Mouse (Mus musculus) CH12.LX (cell line): ENCODE measurements around the gene Cdkl4. TPM values are rescaled to one million over a fixed set of nuclear protein-coding genes. Genes with fewer than 3 reads are reported as not detected.

Source experiments
- DNase-seq: peaks from one replicate; pipeline ENCODE4 v3.0.0-alpha.2; 2013; ENCODE audit errors: extremely low read depth
- H3K27ac ChIP-seq: 2 replicates; pipeline ENCODE4 v1.5.1; 2012; ENCODE audit warnings: low read depth, mild to moderate bottlenecking, control low read depth, moderate library complexity; ENCODE audit not compliant: insufficient read depth
- H3K27me3 ChIP-seq: replicated peaks from 2 replicates; pipeline ENCODE3; 2012; ENCODE audit warnings: inconsistent platforms
- H3K36me3 ChIP-seq, 2 experiments: replicated peaks in 1 of 2; 2 replicates each; pipeline versions ENCODE3 to v1.6.1; 2012; ENCODE audit warnings: inconsistent platforms in 1 of 2, low read length in 1 of 2, mild to moderate bottlenecking in 1 of 2, mixed read lengths in 1 of 2, moderate library complexity in 1 of 2; ENCODE audit not compliant: control insufficient read depth in 1 of 2, insufficient read depth in 1 of 2
- H3K4me1 ChIP-seq, 2 experiments: 2 replicates each; pipeline ENCODE4 v1.6.1; 2012; ENCODE audit warnings: inconsistent platforms in 1 of 2, moderate library complexity in 1 of 2; ENCODE audit not compliant: insufficient read depth in 2 of 2, control insufficient read depth in 1 of 2
- H3K4me2 ChIP-seq: 2 replicates; pipeline ENCODE4 v1.6.1; 2012; ENCODE audit warnings: low read depth, mild to moderate bottlenecking, control low read depth; ENCODE audit not compliant: poor library complexity, insufficient read depth, severe bottlenecking
- H3K4me3 ChIP-seq, 3 experiments: fragments of 150-350 bp in 1 of 3; sonication (generic) in 1 of 3; replicated peaks in 1 of 3; 2 replicates each; pipeline versions ENCODE3 to v1.5.1; 2011 to 2012; ENCODE audit warnings: low read depth in 2 of 3, low read length in 2 of 3, mild to moderate bottlenecking in 2 of 3, moderate library complexity in 2 of 3, control low read depth in 1 of 3, improper control_type of control experiment in 1 of 3, inconsistent platforms in 1 of 3, mixed read lengths in 1 of 3; ENCODE audit not compliant: poor library complexity in 1 of 3
- H3K79me2 ChIP-seq: replicated peaks from 2 replicates; pipeline ENCODE4 v1.6.1; 2012; ENCODE audit warnings: mild to moderate bottlenecking, moderate library complexity; ENCODE audit not compliant: control insufficient read depth, poor library complexity, insufficient read depth, severe bottlenecking; ENCODE audit errors: extremely low read depth
- H3K9ac ChIP-seq: 2 replicates; pipeline ENCODE4 v1.6.1; 2012; ENCODE audit warnings: low read depth, mild to moderate bottlenecking, control low read depth, moderate library complexity; ENCODE audit not compliant: insufficient read depth
- H3K9me3 ChIP-seq: replicated peaks from 2 replicates; pipeline ENCODE3; 2012; ENCODE audit warnings: low read length, inconsistent platforms, mixed read lengths
- BHLHE40 ChIP-seq: IDR thresholded peaks from 2 replicates; pipeline ENCODE4 v1.6.1; 2011; ENCODE audit warnings: mild to moderate bottlenecking, low read depth, low read length, improper control_type of control experiment
- CHD2 ChIP-seq: IDR thresholded peaks from 2 replicates; pipeline ENCODE4 v1.6.1; 2011; ENCODE audit warnings: low read length, improper control_type of control experiment
- CTCF ChIP-seq, 2 experiments: IDR thresholded peaks in 1 of 2; conservative IDR thresholded peaks in 1 of 2; 2 replicates each; pipeline ENCODE4 v1.5.1; 2011 to 2012; ENCODE audit warnings: low read depth in 2 of 2, low read length in 2 of 2, improper control_type of control experiment in 1 of 2, inconsistent platforms in 1 of 2, mild to moderate bottlenecking in 1 of 2, moderate library complexity in 1 of 2
- ELF1 ChIP-seq: IDR thresholded peaks from 2 replicates; pipeline ENCODE4 v1.6.1; 2014; ENCODE audit warnings: low read depth, mild to moderate bottlenecking, inconsistent platforms, low read length, improper control_type of control experiment
- ETS1 ChIP-seq: conservative IDR thresholded peaks from 2 replicates; pipeline ENCODE4 v1.6.1; 2012; ENCODE audit warnings: low read depth, mild to moderate bottlenecking, inconsistent platforms, low read length, improper control_type of control experiment, moderate library complexity
- GABPA ChIP-seq: IDR thresholded peaks from 2 replicates; pipeline ENCODE4 v1.6.1; 2012; ENCODE audit warnings: low read depth, low read length, improper control_type of control experiment, inconsistent platforms; ENCODE audit not compliant: insufficient replicate concordance
- KAT2A ChIP-seq: IDR thresholded peaks from 2 replicates; pipeline ENCODE4 v1.6.1; 2012; ENCODE audit warnings: low read length, improper control_type of control experiment, inconsistent platforms; ENCODE audit not compliant: insufficient replicate concordance
- MAX ChIP-seq: IDR thresholded peaks from 2 replicates; pipeline ENCODE4 v1.6.1; 2011; ENCODE audit warnings: low read length, improper control_type of control experiment
- MAZ ChIP-seq: IDR thresholded peaks from 2 replicates; pipeline ENCODE4 v1.6.1; 2012; ENCODE audit warnings: low read depth, mild to moderate bottlenecking, inconsistent platforms, low read length, improper control_type of control experiment, moderate library complexity
- MEF2A ChIP-seq: IDR thresholded peaks from 2 replicates; pipeline ENCODE4 v1.6.1; 2014; ENCODE audit warnings: low read depth, mild to moderate bottlenecking, inconsistent platforms, low read length, improper control_type of control experiment, borderline replicate concordance
- MXI1 ChIP-seq: IDR thresholded peaks from 2 replicates; pipeline ENCODE4 v1.6.1; 2011; ENCODE audit warnings: mild to moderate bottlenecking, low read depth, low read length, improper control_type of control experiment
- MYC ChIP-seq: IDR thresholded peaks from 2 replicates; pipeline ENCODE4 v1.6.1; 2011; ENCODE audit warnings: low read depth, mild to moderate bottlenecking, improper control_type of control experiment, low read length
- POLR2A ChIP-seq: IDR thresholded peaks from 2 replicates; pipeline ENCODE4 v1.6.1; 2011; ENCODE audit warnings: low read depth, mild to moderate bottlenecking, improper control_type of control experiment, low read length
- POLR2AphosphoS2 ChIP-seq: IDR thresholded peaks from 2 replicates; pipeline ENCODE4 v1.6.1; 2011; ENCODE audit warnings: low read depth, low read length, improper control_type of control experiment
- RCOR1 ChIP-seq: conservative IDR thresholded peaks from 2 replicates; pipeline ENCODE4 v1.6.1; 2012; ENCODE audit warnings: low read depth, mild to moderate bottlenecking, inconsistent platforms, low read length, improper control_type of control experiment
- SIN3A ChIP-seq: IDR thresholded peaks from 2 replicates; pipeline ENCODE4 v1.6.1; 2012; ENCODE audit warnings: low read length, improper control_type of control experiment, inconsistent platforms
- SMC3 ChIP-seq: IDR thresholded peaks from 2 replicates; pipeline ENCODE4 v1.6.1; 2011; ENCODE audit warnings: low read depth, low read length, improper control_type of control experiment
- TBP ChIP-seq: conservative IDR thresholded peaks from 2 replicates; pipeline ENCODE4 v1.6.1; 2011; ENCODE audit warnings: low read depth, low read length, improper control_type of control experiment
- TCF12 ChIP-seq: IDR thresholded peaks from 2 replicates; pipeline ENCODE4 v1.6.1; 2014; ENCODE audit warnings: low read depth, mild to moderate bottlenecking, inconsistent platforms, low read length, improper control_type of control experiment
- UBTF ChIP-seq: IDR thresholded peaks from 2 replicates; pipeline ENCODE4 v1.6.1; 2012; ENCODE audit warnings: low read depth, mild to moderate bottlenecking, inconsistent platforms, low read length, improper control_type of control experiment, moderate library complexity
- ZC3H11A ChIP-seq: IDR thresholded peaks from 2 replicates; pipeline ENCODE4 v1.6.1; 2012; ENCODE audit warnings: low read depth, mild to moderate bottlenecking, inconsistent platforms, low read length, improper control_type of control experiment
- ZMIZ1 ChIP-seq: IDR thresholded peaks from 2 replicates; pipeline ENCODE4 v1.6.1; 2012; ENCODE audit warnings: low read depth, mild to moderate bottlenecking, inconsistent platforms, low read length, improper control_type of control experiment
- dilution Hi-C: fragments of 300-500 bp; cut with MboI; formaldehyde crosslinking; loops from 2 replicates; pipeline ENCODE4 v1.14.3; 2020; ENCODE audit warnings: low sequenced_read_pairs; ENCODE audit not compliant: extremely low pct_unique_long_range_greater_than_20kb, extremely low pct_ligation_motif_present
- in situ Hi-C: fragments of 300-500 bp; cut with MboI; formaldehyde crosslinking; loops from 3 replicates; pipeline ENCODE4 v1.14.3; 2019; ENCODE audit warnings: low sequenced_read_pairs, low pct_ligation_motif_present, low pct_unique_long_range_greater_than_20kb, mixed read lengths
- polyA plus RNA-seq: library from polyadenylated mRNA; unstranded; fragments of >175 nt; gene quantifications from 2 replicates; pipeline ENCODE4 v1.2.1, GENCODE M21; 2012; ENCODE audit warnings: low read depth; ENCODE audit not compliant: insufficient read length
- total RNA-seq, 2 experiments: library from RNA; depleted of rRNA; stranded (reverse); fragments of 300-350 nt in 1 of 2; fragments of >200 nt in 1 of 2; gene quantifications; 2 replicates each; pipeline ENCODE4 v1.2.3; 2012 to 2014

Cdkl4 gene
- total and polyA plus RNA-seq, 3 experiments = 0.76 to 2.0 (median 1.2) TPM

DNA sequence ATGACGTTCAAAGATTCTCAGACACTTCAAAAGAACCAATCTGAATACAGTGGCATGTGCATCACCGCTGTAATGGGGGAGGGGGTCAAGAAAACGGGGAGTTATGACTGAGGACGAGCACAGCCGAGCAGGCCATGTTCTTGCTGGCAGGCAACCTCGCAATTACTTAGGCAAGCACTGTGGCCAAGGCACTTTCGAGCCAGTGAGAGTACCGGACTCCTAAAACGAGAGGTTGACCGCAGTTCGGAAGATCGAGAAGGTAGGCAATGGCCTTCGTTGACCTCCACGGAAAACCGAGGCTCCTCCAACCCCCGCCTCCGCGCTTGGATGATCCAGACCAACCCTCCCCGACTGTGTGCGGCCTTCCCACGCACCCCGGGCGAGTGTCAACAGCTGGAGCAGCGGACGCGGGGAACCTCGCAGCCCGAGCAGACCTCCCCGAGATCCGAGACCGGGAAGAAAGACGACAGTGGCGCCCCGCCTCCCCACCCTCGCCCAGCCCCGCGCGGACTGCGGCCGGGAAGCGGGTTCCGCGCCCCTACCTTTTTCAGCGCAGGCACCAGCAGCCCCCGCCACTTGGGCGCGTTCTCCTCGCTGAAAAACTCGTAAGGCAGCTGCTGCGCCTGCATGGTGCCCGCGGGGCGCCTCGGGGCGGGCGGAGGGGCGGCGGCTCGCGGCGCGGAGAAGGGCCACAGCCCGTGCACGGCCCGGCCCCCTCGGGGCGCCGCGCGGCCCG, 98.2 kb downstream of the Cdkl4 start:
- DNase-seq = peak; percentile 85
- dilution Hi-C loops = no loop called here
- Histone ChIP-seq H3K9ac (peak overlapping the region; percentile 88), H3K27ac (peak overlapping the region; percentile 91), H3K4me2 (no peak overlapping the region), H3K36me3 (peaks cover 9 to 14% of the 10 kb centered on the region in 2 experiments), H3K27me3 (no peaks in the 10 kb centered on the region), H3K4me3 (peak overlapping the region; percentile 80 to 87 (median 86)), H3K79me2 (peaks cover 48% of the 10 kb centered on the region), H3K9me3 (no peaks in the 10 kb centered on the region), H3K4me1 (peaks cover 5 to 47% of the 10 kb centered on the region in 2 experiments; a peak in 3 of 4 replicates)
- TF ChIP-seq BHLHE40 = peak; percentile 84
- TF ChIP-seq CTCF (conservative IDR thresholded peaks at IDR 0.05 in 1 of 2, IDR thresholded peaks at IDR 0.05 in 1 of 2; ENCODE audit: low read depth in 2 of 2, low read length in 2 of 2) = no peak
- 0 out of 2 replicates have a peak, but pooled peaks have one; percentile 11 for TF ChIP-seq ETS1
- TF ChIP-seq UBTF = peak; percentile 48; the same call in 1 of the 2 replicates
- TF ChIP-seq GABPA = no peak
- TF ChIP-seq POLR2AphosphoS2 = no peak
- TF ChIP-seq MEF2A = no peak
- 0 out of 2 replicates have a peak, but pooled peaks have one; percentile 0 for TF ChIP-seq TBP
- TF ChIP-seq MAX = peak; percentile 50
- TF ChIP-seq SIN3A = peak; percentile 62; the same call in 1 of the 2 replicates
- TF ChIP-seq KAT2A = no peak
- TF ChIP-seq RCOR1 = no peak
- TF ChIP-seq ZMIZ1 = no peak
- TF ChIP-seq POLR2A = peak; percentile 52; the same call in 1 of the 2 replicates
- 0 out of 2 replicates have a peak, but pooled peaks have one; percentile 20 for TF ChIP-seq ELF1
- no peak for TF ChIP-seq MAZ
- TF ChIP-seq SMC3 = no peak
- TF ChIP-seq ZC3H11A = no peak
- TF ChIP-seq MYC = peak; percentile 53; the same call in 1 of the 2 replicates
- 0 out of 2 replicates have a peak, but pooled peaks have one; percentile 17 for TF ChIP-seq TCF12
- TF ChIP-seq CHD2 = peak; percentile 44; the same call in 1 of the 2 replicates
- peak; percentile 50; the same call in 1 of the 2 replicates for TF ChIP-seq MXI1
- in situ Hi-C loops = loop anchor here (10.0 kb wide), 1 partner anchor 75 kb away; no protein-coding TSS in a partner anchor
